Mouse (Mus musculus): ENCODE results near the gene Otub2.

- no peak for TF ChIP-seq MYOD1 (IDR thresholded peaks at IDR 0.05; ENCODE audit: control insufficient read depth in 1 of 3, insufficient read length in 2 of 3, low read depth in 2 of 3)
- TF ChIP-seq POLR2A (IDR thresholded peaks at IDR 0.05; ENCODE audit: insufficient read length, low read depth), result no peak
- TF ChIP-seq USF1 (IDR thresholded peaks at IDR 0.05; ENCODE audit: low read depth), result no peak
- no peak for TF ChIP-seq MAX (IDR thresholded peaks at IDR 0.05; ENCODE audit: low read depth)
- no peak for TF ChIP-seq E2F4 (IDR thresholded peaks at IDR 0.05; ENCODE audit: insufficient read depth)
- no peak for TF ChIP-seq CEBPB (IDR thresholded peaks at IDR 0.05; ENCODE audit: insufficient read depth, poor library complexity, severe bottlenecking)
- TF ChIP-seq SRF (IDR thresholded peaks at IDR 0.05; ENCODE audit: control insufficient read depth, insufficient read length, low read depth), result no peak
- TF ChIP-seq TCF12 (IDR thresholded peaks at IDR 0.05; ENCODE audit: insufficient read depth, poor library complexity, severe bottlenecking), result no peak
- TF ChIP-seq POLR2AphosphoS2 (IDR thresholded peaks at IDR 0.05; ENCODE audit: insufficient read length, low read depth), result no peak
- TF ChIP-seq REST (IDR thresholded peaks at IDR 0.05; ENCODE audit: insufficient read depth, insufficient read length), result no peak
Observed at GRCm38 (mm10) chr12:103425016-103425728, 36.7 kb downstream of the Otub2 start.

All from myocyte (in vitro differentiated cells).